Mouse (Mus musculus) CD4-positive, CD25-positive, alpha-beta regulatory T cell, adult 2 months (primary cell): Measurements from ENCODE around the gene Efcab5.
"Not testable (repeated sequence)": the region's sequence is repeated elsewhere in the genome, so short reads cannot be mapped to it uniquely, and the experiment has no call there.

Experiments used
- DNase-seq: peaks from one replicate; pipeline ENCODE4 v3.0.0-alpha.2; 2012; ENCODE audit warnings: low read depth, low spot score

The Efcab5 gene

DNA sequence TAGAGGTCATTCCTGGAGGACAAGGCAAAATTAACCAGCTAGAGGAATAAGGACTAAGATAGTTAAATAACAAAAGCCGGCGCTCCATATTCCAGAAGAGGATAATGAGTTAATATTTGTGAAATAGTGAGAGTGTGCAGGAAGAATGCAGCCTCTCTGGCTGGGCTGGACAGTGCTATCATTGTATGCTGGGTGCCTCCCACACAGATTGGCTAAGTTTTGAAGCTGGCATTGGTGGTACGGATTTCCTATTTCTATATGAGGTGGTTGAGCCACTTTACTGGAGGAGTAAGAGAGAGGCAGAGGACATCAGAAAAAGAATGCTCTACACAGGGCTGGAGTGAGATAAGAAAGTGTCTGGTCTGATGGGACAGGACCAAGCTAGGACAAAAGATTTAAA lies 9.0 kb downstream of the Efcab5 start:
- DNase-seq: no peak

DNA sequence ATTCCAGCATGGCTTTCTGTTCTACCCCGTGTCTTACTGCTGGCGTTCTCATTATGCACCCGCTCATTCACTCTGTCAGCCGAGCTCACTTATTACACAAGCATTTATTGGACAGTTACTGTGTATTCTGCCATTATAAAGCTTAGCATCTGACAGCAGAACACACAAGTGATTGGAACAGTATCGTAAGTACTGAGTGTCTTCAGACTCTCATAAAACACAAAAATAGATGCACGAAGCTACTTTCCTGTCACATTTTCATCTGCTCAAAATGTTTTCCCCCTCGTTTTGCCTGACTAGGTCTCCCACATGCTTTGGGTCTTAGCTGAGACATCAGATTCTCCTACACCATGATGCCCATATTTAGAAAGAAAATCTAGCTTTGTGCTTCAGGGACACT lies 14.2 kb downstream of the Efcab5 start:
- DNase-seq: no peak

DNA sequence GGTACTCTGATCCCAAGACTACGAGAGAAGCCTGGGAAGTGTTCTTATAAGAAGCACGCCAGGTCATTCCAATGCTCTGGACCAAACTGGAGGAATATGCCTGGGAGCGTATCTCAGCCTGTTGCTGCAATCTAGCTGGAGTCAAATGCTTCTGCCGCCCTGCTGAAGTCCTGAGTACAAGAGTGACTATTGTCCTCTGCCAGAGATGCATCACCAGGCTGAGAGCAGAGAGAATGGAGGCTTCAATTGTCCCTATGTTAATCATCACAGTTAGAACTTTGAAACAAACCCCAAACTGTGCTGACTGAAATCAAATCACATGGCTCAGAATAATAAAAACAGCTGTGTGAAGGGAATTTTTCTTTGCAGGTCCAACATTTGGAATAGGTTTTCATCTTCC lies 15.0 kb downstream of the Efcab5 start:
- no peak for DNase-seq

DNA sequence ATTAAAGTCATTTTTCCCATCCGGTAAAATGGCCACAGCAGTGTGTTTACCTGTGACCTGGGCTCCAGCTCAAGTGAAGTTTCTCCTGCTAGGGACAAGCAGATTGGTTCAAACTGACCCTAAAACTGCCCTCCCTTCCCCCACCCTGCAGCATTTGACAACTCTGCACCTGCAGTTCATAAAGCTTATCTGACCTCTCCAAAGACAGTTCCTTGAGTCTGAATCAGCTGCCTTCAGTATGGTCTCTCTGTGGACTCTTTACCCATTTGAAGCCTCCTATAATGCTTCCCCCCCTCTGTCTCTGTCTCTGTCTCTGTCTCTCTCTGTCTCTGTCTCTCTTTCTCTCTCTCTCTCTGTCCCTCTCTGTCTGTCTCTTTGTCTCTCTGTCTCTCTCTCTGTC lies 28.0 kb downstream of the Efcab5 start:
- no peak for DNase-seq

DNA sequence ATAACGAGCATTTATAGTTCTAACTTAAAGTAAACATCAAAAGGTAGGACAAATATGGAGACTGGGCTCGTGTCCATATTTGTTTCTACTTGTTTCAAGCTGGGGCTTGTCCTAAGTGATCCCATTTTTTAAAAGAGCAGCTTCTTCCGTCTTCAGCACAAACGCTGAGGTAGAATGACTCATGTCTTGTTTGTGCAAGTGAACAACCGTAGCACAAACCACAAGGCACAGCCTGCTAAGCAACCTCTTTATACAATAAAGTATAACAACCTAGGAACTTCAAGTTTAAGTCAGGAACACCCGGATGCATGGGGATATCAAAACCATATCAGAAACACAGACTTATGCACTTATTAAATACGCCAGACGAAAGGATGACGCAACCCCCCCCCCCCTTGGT lies 28.4 kb downstream of the Efcab5 start:
- no peak for DNase-seq

DNA sequence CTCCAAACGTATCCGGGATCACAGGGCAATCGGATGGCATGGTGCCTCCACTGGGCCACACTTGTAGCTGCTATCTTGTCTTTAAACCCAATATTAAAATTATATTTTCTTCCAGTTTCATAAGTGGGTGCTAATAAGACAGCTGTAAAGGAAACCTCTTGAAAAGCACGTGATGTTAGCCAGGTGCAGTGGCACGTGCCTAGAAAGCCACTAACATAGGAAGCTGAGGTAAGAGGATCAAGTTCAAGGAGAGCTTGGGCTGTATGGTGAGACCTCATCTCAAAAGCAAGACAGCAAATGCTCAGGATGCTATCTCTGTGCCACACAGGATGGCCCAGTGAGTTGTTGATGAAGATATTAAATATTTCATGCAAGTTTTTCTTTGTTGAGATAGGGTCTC lies 34.6 kb downstream of the Efcab5 start:
- DNase-seq: no peak

DNA sequence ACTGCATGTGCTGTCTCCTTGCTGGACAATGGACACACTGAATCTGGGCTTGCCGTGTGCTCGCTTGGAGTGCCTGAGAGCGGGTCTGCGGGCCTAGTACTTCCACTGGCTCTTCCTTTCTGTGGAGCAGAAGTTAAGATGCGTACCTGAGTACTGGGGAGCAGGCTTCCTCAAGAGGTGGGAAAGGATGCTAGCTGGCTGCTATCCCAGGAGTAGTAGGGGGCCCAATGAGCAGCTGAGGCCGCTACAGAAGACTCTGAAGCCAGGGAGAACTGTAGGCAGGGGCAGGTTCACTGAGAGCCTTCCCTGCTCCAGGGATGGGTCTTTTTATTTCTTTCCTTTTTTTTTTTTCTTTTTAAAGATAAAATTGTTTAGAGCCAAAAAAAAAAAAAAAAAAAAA lies 38.0 kb downstream of the Efcab5 start:
- DNase-seq: no peak

DNA sequence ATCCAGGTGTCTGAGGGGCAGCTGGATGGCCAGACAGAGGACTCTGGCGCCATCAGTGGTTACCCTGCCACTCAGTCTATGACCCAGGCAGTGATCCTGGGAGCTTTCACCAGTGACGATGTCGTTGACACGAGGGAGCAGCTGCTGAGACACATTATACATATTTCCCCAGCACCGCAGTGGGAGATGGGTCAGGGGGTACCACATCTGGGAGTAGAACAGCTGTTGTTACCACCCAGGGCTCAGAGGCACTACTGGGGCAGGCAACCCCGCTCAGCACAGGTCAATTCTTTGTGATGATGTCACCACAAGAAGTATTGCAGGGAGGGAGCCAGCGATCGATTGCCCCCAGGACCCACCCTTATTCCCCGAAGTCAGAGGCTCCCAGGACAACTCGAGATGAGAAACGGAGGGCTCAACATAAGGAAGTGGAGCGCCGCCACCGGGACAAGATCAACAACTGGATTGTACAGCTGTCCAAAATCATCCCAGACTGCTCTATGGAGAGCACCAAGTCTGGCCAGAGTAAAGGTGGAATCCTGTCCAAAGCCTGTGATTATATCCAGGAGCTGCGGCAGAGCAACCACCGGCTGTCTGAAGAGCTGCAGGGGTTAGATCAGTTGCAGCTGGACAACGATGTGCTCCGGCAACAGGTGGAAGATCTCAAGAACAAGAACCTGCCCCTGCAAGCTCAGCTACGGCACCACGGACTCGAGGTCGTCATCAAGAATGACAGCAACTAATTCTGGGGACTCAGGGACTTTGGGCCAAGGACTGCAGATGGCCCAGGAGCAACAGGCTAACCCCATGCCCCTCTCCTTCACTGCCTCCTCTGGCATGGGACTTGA lies 38.8 kb downstream of the Efcab5 start:
- not testable (repeated sequence) for DNase-seq

DNA sequence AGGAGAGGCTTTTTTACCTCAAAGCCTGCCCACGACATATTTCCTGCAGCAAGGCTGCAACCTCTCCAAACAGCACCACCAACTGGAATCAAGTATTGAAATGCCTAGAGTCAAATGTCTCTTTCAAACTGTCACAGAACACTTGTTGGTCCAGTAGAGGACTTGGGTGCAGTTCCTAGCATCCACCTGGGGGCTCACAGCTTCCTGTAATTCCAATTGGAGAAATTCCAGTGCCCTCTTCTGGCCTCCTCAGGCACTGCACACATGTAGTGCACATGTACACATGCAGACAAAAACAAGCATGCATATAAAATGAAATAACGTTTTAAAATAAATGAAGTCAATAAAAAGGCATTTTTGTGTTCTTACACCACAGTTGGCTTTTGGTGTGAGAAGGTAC lies 40.0 kb downstream of the Efcab5 start:
- no peak for DNase-seq

DNA sequence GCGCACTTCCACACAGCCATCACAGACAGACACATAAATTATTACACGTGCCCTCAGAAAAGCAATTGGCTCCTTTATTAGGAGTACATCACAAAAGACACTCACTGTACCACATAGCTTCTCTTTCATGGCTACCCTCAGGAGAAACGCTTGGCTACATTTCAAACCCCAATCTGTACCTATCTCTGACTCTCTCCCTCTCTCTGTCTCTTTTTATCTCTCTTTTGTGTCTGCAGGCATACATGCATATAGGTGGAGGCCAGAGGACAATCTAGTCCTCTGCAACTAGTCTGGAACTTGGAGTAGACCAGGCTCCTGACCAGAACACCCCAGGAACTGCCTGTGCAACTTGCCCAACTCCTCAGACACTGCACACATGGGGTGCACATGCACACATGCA lies 41.0 kb downstream of the Efcab5 start:
- no peak for DNase-seq

DNA sequence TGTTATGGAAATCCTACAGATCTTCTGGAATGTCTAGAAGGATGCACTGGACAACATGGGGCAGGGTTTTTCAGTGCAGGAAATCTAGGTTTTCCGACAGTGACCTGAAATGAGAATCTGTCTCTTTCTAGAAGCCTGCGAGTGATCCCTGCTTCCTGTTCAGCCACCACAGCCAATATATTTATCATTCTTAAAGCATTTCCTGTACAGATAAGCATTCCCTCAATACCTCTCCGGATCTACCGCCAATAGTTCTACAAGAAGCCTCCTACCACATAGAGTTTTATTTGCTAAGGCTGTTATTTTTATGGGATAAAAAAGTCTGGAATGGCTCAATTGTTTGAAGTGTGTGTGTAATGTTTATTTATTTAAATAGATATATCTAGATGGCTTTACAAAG lies 43.3 kb downstream of the Efcab5 start:
- no peak for DNase-seq

DNA sequence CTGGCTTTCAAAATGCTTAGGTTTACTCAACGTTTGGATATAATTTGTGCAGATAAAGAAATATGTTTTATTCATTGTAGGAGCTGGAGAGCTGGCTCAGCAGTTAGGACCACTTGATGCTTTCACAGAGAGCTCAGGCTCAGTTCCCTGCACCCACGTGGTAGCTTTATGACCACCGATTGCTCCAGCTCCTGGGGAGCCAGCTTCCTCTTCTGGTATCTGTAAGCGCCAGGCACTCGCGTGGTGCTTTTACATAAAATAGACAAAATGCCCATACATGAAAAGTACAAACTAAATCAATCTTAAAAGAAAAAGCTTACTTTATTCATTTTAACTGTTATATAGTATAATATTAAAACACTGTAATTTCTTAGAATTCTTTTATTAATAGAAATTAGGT lies 46.8 kb downstream of the Efcab5 start:
- no peak for DNase-seq

DNA sequence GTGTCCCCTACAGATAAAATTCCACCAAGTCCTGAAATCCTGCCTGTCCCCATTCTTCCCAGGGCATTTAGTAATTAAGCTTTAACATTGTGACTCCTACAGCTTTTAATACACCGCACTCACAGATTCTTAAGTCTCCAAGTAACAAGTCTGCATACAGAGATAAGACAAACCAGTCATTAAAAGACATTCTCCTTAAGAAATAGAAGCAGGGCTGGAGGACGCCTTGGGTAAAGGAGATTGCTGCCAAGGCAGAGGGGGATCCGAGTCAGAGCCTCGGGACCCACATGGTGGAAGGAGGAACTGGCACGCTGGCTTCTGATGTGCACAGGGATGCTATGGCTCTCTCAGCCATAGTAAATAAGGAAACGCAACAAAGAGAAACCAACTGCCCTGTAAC lies 48.8 kb downstream of the Efcab5 start:
- no peak for DNase-seq

DNA sequence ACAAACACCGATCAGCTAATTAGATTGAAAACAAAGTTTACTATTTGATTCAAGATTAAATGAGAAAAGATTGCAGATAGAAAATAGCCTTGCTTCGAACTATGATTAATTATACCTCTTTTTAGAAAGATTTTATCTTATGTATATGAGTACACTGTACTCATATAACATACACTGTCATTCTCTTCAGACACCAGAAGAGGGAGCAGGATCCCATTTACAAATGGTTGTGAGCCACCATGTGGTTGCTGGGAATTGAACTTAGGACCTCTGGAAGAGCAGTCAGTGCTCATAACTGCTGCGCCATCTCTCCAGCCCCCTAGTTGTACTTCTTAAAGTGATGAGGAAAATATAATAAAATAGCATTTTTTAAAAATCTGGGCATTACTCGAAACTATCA lies 55.3 kb downstream of the Efcab5 start:
- DNase-seq: peak; percentile 7

DNA sequence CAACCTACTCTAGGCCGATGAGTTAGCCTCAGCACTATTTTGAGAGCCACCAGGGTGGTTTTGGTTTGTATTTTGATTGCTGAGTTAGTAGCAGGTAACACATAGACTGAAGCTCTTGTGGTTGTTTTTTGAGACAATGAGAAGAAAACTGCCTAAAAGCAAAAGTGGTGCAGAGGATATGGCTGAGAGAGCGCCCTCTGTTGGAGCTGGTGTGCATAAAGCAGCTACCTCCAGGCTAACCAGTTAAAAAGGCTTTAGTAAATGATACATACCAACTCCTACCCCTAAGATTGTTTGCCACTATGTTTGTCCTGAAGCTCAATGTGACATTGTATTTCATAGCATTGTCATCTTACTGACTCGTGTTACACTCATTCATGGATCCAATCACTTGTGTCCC lies 56.2 kb downstream of the Efcab5 start:
- DNase-seq: peak; percentile 66

DNA sequence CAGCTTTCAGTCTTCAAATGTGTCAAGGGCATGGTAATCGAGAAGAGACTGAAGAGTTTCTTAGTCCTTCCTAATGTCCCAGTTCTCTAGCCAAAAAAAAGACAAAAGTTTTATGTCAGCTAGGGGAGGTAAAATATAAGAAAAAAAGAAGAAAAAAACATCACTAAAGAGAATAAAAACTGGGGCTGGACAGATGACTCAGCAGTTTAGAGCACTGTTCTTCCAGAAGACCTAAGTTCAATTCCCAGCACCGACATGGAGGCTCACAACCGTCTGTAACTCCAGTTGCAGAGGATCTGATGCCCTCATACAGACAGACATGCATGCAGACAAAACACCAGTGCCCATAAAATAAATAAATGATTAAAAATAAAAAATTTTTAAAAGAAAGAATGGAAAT lies 60.2 kb downstream of the Efcab5 start:
- DNase-seq: no peak

DNA sequence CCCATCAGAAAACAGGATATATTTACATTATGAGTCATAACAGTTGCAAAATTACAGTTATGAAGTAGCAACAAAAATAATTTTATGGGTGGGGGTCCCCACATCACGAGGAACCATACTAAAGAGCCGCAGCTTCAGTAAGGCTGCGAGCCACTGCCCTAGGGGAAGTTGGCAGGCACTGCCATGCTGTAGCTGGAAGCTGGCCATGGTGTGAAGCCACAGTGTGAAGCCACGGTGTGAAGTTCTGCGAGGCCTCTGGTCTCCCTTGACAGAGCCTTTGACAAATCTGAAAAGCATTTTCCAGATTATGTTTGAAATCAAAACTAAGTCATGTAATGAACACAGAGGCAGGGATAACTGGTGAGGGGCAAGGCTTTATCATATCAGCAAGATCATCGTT lies 77.6 kb downstream of the Efcab5 start:
- no peak for DNase-seq

DNA sequence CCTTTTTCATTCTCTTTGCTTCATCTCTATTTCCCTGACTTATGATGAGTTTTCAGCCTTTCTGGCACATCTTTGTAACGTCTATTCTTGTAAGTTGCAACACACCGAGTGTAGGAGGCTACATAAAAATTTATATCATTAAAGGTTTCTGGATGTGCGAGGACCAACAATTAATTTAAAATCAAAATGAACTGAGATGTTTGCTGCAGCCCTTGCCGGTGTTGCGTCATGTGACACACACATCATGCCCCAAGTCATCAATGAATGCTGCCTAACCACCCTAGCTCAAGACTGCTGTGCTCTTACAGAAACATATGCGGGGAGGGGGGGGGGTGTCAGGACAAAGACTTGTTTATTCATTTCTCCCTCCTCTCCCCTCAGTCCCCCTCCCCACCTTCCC lies 80.3 kb downstream of the Efcab5 start:
- DNase-seq: no peak

DNA sequence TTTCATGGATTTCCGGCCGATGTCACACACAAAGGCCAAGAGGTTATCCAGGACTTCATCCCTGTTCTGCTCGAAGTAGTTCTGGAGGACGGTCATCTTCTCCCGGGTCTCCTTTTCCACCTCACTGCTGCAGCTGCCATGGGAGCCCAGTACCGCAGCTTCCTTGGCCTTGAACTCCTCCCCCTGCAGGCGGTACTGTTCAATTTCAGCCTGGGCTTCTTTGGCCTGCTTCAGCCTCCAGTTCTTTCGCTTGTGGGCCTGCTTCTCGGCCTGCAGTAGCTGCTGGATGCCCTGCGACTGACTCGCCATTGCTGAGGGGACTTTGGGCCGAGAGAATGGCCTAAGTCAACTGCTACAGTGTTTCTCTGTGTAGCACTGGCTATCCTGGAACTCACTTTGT lies 80.9 kb downstream of the Efcab5 start:
- DNase-seq: not testable (repeated sequence)

DNA sequence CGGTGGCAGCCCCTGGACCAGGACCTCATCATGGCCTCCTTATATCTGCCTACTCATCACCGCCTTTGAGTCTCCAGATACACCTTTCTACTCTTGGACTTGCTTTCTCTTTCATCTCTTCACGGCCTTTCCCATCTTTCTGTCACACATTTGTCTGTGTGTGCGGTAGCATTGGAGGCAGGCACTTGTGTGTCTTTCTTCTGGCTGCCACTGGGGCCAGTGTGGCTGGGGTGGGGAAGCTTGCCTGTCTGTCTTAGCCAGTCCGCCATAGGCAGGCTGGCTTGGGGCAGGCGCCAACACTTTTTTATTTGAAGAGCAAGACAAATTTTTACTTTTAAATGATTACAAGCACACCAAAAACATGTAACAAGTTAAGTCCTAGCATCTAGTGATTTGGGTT lies 81.8 kb downstream of the Efcab5 start:
- no peak for DNase-seq

DNA sequence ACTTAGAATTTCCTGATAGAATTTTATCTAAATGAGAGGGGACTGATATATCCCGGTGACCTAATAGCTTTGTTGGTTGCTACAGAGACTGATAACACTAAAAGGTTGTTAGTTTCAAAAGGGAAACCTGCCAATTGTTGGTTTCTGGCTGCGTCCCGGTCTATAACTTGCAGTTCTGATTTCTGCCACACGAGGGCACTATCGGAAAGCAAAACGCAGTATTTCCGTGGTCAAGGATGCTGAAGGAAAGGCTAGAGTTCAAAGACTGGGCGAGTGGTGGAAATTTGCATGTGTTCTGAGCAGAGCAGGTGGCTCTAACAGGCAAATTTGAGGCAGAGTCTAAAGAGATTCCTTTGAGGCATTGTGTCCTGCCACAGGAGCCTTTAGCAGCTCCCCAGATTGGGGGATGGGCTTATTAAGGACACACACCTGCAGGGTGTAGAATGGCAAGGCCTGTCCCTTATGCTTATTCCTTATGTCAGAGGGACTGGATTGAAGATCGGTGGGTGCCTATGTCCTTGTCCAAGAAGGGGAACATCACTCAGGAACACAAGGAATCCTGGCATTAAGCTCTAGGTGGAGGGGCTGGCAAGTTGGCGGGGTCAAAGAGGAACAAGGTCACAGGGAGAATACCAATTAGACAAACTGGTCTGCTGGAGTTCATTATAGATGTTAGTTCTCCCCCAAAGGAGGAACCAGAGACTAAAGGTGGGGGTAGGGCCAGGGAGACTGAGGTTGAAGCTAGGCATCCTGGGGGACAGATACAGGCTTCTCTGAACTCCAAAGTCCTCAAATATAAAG lies 88.4 kb downstream of the Efcab5 start:
- DNase-seq: peak; percentile 80

DNA sequence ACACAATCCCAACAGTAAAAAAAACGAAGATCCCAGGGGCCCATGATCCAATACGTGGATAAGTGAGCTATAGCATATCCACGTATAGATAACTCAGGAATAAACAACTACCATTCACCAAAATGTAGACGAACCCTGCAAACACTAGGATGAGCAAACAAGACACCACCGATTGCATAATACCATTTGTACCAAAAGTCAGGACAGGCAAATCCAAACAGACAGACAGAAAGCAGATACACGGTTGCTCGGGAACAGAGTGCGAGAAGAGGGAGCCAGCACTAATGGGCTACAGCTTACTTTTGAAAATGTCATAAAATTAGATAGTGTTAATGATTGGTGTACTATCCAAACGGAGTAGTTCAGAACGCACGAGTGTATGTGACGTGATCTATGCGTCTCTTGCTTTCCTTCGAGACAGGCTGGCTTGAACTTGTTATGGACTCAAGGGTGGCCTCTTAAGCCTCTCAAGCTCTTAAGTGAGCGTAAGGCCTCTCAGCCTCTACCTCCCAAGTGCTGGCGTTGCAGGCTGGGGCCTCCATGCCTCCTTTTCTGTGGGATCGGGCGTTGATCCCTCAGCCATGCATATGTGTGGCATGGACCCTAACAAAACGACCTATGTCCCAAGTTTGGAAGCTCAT lies 90.3 kb downstream of the Efcab5 start:
- no peak for DNase-seq

DNA sequence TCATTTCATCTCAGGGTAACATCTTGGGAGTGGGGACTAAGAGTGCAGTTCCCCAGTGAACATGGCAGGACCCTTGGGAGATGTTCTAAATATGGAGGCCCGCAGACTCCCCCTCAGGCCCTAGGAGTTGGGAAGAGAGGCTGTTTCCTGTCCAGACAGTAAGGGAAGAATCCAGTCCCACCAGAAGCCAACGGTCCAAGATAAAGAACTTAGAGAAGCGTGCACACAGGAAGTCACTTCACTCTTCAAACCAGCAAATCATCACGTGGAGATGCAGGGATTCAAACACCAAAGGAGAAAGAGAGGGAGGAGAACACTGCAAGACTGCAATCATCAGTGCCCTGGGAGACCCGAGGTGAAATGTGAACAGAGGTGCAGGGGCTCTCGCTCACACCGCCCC lies 91.8 kb downstream of the Efcab5 start:
- no peak for DNase-seq
